Mouse (Mus musculus) heart, postnatal 0 days (tissue): ENCODE measurements around the gene Myo18b.

Experiments used
- CTCF ChIP-seq: IDR thresholded peaks from 2 replicates; pipeline ENCODE4 v1.5.1; 2016; ENCODE audit warnings: antibody characterized with exemption, control low read depth, low read depth
- EP300 ChIP-seq: IDR thresholded peaks from 2 replicates; pipeline ENCODE4 v1.6.1; 2016; ENCODE audit warnings: antibody characterized with exemption, low read depth

- TF ChIP-seq CTCF (no peak), EP300 (no peak)
Measured at GRCm38 (mm10) chr5:112847985-112848542, 48.1 kb downstream of the Myo18b start.
